Mouse (Mus musculus): ENCODE measurements at regions not wholly inside any gene's neighbourhood (a gene's known extent, or its start where the extent isn't known, plus 50 kb on each side); places are given as distances from the start of the nearest gene placed in this dataset.

GRCm38 (mm10) chr5:28003756-28004486 lies 67.2 kb upstream of the Insig1 start:
- no peak for TF ChIP-seq CTCF (IDR thresholded peaks at IDR 0.05; ENCODE audit: insufficient read depth, low read depth, low read length)
- TF ChIP-seq POLR2A (IDR thresholded peaks at IDR 0.05; ENCODE audit: insufficient read depth, low read depth, low read length), result no peak
